Mouse (Mus musculus) cerebellum, adult 8-10 months (tissue): ENCODE results near the gene Fam98b.

Experiments used
- DNase-seq: peaks from one replicate; pipeline ENCODE4 v3.0.0; 2022

Fam98b gene

DNA sequence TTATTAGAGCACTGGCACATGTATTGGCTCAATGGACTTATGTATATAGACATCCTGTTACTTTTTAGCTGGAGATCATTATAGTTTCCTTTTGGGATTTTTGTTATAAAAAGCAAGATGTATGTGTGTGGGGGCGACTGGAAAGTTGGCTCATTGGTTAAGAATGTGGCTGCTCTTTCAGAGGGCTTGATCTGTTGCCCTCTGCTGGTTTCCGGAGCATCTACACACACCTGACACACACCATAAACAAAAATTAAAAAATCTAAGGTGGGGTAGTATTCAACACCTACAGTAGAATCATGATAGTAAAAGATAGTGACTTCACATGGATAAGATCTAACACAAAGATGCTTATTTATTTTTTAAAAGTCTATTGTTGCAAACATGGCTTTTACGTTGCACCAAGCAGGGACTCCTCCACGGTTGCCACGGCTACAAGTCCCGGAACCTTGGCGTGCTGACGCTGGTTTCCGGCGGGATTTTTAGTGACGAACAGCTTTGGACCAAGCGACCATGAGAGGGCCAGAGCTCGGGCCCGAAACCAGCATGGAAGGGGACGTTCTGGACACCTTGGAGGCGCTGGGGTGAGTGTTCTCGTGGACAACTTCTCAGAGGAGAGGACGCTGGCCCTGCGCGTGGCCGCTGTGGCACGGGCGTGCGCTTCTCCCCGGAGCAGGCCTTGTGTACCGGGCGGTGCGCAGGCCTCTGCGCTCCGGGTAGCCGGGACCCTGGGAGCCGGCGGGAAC lies at the start of gene Fam98b:
Gene Fam98b, plus strand, starts transcription at position 485 of the 746 bp plus-strand sequence.
- DNase-seq = peak; percentile 87

DNA sequence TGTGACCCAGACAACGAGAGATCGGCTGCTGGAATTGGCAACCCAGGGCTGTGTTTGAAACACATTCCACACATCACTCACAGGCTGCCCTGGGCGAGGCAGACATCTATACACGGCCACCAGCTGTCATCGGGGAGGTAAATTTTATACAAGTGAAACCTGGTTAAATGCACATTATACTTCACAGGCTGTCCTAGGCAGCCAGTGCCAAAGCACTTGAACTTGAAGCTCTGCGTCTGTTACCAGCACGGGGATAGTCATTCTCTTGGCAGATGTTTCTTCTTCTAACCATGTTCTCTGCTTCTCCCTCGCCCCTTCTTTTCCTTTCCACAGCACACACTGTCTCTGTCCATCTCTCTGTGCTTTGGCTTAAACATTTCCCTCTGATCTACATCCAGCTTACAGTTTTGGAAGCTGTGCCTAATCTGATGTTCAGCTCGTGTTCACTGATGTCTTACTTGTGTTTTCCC lies 48.6 kb upstream of the Fam98b start:
- no peak for DNase-seq

DNA sequence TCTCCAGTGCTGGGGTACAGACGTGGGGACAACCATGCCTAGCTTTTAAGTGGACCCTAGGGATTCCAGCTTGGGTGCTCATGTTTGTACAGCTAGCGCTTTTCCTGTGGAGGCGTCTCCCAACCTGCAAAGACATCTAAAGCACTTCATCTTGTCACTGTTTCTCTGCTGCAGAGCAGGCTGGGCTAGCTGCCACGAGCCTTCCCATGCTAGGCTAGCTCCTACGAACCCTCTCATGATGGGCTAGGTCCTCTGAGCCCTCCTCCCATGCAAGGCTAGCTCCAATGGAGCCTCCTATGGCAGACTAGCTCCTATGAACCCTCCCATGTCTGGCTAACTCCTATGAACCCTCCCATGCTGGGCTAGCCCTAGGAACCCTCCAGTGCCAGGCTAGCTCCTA lies 46.2 kb upstream of the Fam98b start:
- no peak for DNase-seq

DNA sequence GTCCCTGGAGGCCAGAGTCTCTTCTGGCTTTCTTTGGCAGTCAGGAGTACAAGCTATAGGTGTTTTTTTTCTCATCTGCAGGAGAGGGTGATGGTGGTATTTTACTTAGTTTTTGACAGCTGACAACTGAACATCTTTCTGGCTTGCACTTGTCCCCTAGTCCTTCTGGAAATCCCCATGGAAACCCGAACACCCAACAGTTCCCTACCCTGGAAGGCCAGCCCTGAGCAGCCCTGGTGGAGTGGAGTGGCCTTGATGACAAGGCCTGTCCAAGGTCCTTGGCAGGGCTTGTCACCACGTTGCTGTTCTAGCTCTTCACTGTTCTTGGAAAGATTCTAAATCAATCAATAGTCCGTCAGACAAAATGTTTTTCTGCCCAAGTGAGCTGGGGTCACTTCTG lies 45.0 kb upstream of the Fam98b start:
- DNase-seq = no peak

DNA sequence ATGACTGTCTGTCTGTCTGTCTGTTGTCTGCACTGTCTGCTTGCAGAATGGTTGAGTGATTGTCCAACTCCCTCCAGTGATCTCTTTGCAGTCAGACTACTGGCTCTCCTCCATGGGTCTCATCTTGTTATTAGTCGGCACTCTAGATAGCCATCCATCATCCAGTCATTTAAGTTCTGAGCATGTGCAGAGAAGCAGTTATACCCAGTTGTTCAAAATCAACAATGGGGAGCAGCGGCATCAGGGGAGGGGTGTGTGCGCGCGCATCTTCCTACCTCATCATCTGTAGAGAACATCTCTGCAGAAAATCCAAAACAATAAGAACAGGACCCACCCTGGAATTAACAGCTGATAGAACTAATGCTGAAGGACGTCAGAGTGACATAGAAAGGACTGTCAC lies 44.5 kb upstream of the Fam98b start:
- DNase-seq = no peak

DNA sequence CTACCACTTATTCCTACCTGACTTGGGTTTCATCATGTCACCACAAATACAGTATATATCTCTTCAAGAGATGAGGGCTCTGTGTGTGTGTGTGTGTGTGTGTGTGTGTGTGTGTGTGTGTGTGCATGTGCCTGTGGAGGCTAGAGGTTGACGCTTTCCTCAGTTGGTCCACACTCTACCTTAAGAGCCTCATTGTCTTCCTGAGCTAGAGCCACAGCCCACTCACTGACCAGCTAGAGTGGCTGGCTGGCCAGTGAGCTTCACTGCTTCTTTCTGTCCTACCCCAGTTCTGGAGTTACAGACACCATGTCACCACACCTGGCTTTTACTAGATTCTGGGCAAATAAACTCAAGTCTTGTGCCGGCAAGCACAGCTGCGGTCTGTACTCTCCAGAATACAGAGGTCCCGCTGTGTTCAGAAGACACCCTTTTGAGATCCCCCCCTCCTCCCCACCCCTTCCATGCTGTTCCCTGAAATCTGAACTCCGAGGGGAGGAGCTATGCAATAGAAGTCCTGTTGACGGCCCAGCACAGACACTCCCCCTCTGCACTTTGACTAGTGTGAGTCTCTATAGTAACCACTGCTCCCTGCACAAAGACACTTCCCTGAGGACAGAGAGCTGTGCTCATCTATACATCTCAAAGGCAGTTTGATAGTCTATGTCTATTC lies 39.0 kb upstream of the Fam98b start:
- DNase-seq = no peak

DNA sequence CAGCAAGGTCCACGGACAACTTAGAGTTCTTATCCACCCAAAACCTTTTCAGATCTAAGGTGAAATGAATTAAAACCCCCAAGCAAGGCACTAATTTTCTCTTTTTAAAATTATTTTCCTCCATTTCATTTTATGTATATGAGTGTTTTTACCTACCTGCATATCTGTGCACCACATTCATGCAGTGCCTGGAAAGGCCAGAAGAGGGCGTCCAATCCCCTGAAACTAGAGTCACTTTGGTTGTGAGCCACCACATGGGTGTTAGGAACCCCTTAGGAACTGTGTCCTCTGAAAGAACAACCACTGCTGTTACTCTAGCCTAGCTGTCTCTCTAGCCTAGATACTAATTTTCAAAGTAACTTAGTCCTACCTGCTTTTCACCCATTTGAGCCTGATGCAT lies 33.4 kb upstream of the Fam98b start:
- no peak for DNase-seq

DNA sequence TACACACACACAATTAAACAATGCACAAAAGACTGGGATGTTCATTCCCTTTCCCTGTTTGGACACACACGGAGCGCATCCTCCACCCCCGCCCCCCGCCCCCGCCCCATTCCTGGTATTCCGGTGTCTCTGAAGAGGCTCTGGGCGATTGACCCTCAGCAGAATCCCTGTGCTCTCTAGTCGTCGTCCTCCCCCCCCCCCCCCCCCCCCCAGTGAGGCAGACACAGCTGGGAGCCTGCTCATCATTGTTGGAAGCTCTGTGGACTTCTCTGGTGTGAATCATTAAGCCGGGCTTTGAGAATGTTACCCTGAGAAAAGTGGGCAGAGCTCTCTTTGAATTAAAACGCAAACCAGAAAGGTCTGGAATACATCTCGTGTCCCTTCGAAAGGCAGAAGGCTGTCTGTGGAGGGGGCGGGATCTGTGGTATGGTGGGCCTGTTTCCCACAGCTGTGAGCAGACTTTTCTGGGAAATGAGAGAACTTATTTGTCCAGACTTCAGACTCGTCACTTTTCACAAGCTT lies 31.8 kb upstream of the Fam98b start:
- DNase-seq = no peak

DNA sequence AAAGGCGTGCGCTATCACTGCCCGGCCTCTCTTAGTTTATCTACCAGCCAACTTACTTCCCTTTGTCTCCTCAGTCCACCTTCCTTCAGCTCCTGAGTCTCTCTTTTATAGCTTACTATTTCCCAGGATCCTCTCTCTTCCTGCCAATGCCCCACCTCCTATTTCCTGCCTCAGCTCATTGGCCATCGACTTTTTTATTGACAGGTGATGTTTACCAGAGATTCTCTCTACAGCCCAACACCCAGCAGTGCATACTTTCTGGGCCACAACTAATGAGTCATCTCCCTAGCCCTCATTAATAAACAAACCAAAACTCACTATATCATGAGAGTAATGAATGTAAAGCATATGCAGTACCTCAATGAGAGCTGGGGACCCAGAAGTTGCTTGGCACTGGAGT lies 30.0 kb upstream of the Fam98b start:
- no peak for DNase-seq

DNA sequence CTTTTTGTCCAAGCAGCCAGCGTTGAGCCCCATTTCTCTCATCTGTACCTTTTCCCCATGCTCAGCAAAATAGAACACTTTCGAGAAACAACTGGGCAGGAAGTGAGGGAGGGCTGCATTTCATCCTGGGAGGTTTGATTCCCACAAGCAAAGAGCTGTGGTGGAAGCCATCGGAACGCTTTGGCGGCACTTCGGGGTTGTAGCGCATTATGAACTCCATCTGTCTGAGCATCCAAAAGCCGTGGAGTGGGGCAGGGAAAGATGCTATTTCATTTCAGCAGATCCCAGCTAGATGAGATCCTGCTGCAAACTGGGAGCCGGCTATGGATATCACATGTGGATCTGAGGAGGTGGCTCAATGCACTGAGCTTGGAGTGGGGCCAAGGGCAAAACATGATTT lies 26.9 kb upstream of the Fam98b start:
- DNase-seq = no peak

DNA sequence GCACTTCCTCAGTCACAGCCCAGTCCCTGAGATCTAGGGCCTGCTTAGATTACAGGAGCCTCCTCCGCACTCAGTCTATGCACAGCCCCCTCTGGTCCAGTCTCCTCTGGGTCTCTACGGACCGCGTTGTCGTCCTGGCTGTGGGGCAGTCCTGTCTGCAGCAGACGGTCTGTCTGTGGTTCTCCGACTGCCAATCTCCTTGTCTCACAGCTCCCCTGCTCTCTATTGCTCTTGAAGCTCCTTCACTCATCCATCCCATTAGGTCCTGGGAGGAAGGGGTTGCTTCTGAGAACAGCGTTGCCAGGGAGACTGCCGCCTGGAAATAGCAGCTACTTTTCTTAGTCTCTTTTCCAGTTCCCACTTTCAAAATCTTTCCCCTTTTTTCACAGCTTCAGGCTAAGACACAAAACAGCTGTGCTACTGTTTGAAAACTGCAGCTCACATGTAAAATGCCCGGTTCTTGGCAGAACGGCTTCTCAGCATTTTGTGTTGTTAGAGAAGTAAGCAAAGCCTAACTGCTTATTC lies 20.9 kb upstream of the Fam98b start:
- DNase-seq = no peak

DNA sequence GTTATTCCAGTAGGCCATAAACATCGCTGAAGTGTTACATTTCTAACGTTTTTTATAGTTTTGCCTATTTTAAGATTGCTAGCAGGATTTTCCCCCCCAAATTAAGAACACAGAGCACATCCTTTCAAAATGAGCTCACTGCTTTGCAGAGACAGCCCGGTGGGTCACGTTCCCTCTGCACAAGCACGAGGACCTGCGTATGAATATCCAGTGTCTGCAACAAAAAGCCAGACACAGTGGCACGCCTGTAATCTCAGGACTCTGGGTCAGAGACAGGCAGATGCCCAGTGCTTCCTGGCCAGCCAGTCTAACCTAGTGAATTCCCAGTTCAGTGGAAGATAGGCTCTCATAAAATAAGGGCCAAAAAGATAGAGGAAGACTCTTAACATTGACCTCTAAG lies 19.3 kb upstream of the Fam98b start:
- DNase-seq = no peak

DNA sequence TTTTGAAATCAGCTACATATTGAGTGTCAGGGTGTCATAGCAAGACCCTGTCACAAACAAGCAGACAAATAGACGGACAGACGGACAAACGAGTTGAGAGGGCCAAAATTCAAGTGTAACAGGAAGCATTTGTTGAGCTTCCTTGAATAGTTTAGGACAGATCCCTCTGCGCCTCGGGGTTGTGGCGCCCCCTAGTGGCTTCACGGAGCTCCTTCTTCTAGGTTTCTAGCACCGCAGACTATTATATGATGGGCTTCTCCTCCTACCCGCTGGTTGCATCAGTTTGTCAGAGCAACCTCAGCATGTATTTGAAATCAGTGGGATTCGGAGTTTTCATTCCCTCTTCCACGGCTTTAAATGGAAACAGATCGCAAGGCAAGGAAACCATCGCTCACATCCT lies 18.3 kb upstream of the Fam98b start:
- DNase-seq = peak; percentile 77

DNA sequence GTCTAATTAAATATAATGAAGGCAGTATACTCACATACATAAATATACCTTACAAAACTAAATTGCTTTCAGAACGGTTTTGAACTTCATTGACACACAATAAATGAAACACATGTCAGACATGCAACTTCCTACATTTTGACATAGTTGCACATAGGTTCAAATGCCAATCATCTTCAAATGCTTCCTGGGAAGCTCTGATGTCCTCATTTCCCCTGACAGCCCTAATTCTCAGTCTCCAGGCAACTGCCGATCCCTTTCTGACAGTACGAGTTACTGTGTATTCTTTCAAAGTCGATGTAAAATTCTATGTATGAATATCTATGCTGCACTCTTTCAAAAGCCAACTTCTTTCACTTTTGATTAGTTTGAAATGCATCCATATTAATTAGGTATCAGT lies 7.6 kb upstream of the Fam98b start:
- no peak for DNase-seq

DNA sequence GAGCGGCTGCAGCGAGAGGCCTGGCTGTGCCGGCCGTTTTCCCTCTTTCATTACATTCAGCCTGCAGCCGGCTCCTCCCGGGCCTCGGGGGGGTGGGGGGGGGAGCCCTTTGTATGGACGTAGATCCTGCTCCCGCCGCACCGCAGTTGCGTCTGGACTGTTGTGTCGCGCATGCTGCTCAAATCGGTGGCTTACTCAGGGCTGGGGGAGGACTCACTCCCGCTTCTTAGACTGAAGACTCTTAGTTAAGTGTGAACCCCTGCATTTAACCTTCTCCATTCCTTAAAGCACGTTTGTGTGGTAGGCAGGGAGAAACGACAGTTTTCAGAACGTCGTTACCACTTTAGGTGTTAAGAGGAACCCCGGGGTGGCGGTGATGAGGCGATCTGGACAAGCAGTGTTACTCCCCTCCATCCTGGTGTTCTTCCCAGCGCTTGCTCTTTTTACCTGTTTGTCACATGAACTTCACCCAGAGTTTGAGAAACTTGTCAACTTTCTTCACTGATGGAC lies 517 bp downstream of the Fam98b start:
- no peak for DNase-seq

DNA sequence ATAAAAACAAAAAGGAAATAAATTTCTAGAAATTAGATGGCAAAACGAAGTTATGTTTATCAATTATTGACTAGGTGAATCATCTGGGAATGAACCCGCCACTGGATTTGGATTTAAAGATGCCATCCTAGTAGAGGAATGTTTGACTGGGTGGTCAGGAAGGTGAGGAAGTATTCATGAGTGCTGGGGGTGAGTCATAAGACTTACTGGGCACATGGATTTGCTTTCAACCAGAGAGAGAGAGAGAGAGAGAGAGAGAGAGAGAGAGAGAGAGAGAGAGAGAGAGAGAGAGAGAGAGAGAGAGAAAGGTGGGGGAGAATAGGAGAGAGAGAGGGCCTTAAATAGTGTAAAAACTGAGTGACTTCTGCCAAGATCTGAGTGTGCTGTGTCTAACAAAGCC lies 5.9 kb downstream of the Fam98b start:
- no peak for DNase-seq

DNA sequence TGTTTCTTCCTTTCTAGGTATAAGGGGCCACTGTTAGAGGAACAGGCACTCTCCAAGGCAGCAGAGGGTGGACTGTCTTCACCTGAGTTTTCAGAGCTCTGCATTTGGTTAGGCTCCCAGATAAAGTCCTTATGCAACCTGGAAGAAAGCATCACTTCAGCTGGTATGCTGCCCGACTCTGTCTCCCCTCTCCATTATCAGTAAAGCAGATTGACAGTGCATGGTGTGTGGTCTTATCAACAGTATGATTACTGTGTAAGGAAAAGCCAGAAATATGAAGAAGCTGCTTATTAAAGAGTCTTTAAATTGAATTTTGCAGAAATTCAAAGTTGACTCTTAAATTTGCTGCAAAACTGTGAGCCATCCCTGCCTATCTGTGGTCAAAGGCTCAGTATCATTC lies 8.1 kb downstream of the Fam98b start:
- no peak for DNase-seq

DNA sequence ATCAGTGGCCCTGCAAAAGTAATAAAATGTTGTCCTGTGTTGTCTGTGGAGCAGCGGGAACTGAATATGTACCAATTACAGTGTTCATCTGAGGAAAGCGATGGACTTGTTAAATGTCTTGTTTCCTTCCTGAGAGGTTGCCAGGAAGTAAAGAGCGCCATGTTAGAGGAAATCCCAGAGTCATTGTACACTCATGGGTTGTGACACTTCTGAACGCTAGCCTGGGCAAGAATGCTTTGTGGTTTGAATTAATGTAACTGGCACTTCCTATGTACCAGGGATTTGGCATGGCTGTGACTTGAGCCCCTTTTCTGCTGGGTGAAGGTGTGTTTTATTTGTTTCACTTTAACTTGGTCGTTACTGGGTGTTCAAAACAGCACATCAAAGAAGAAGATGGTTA lies 12.6 kb downstream of the Fam98b start:
- no peak for DNase-seq

DNA sequence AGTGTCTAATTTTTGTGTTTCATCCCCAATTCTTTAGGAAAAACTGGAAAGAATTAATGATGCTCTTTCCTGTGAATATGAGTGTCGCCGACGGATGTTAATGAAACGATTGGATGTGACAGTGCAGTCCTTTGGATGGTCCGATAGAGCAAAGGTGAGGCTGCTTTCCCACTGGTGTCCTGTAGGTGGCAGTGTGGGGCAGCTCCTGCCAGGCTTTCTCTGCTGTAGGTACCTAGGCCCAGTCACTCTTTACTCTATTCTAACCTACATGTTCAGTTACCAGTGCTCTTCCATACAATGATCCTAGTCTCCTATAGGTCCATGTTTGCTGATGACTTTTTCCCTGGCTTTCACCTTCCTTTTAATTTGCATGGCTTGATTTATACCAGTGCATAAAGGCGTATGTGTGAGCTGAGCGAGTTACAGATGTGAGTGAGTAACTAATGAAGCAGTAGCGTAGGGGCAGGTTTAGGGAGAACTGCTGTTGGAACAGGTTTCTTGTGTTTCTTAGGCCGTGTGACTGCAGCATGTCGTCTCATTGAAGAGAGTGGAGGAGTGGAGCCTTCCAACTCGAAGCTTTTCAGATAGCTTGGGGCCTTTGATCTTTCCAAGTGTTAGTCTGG lies 14.4 kb downstream of the Fam98b start:
- peak; percentile 69 for DNase-seq

DNA sequence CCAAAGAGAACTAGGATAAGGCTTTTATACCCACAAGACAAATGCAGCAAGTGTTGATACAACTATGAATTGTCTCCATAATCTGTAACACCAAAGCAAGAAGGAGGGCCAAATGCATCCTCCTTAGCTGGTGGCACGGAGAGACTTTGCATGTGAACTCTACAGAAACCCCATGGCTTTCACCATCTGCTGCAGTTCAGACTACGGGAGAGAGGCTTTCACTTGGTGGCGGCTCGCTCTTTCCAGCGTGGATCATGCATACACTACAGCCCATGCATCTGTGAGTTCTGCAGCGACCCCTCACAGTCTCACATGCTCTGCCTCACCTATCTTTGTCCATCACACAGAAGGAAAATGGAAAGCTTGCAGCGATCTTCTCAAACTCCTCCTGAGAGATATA lies 38.8 kb downstream of the Fam98b start:
- DNase-seq = peak; percentile 5

DNA sequence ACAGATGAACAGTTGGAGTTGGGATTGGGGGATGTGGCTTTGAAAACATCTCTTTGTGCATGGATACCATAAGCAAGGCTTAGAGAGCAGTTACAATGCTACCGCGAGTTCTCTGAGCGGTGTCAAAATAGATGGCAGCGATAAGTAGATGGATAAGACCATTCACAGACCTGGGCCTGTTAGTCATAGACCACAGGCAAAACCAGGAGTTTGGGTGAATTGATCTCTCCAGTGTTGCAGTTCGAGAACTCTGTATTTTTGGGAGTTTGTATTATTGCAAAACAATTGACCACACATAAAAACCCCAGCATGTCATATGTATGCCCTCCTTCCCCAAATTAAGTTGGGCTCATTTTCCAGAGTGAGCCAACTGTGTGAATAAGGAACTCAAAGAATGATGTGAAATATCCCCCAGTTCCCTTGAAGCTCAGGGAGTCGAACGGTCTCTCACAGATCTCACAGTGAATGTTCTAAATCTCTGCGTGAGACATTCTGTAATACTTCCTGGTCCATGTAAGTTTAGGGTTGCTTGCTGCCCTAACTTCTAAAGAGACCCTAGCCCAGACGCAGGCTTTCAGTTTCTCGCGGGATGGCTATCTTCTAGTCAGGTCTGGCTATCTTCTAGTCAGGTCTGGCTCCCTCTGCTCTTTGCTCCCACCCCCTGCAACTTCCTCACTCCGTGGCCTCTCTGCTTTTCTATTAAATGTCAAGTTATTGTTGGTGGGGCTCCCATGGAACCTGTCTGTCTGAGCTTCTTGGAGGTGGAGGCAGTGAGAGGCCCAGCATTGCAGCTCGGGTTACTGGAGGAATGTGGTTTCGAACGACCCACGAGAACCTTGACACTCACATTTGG lies 50.3 kb downstream of the Fam98b start:
- DNase-seq = no peak
